Mouse (Mus musculus): ENCODE measurements around the gene Steap3. TPM values are rescaled to one million over a fixed set of nuclear protein-coding genes. Genes with fewer than 3 reads are reported as not detected.

Steap3 gene
- polyA plus RNA-seq, 1 experiment from 2014 or later = 2.2 TPM

- Histone ChIP-seq H3K27ac (no peak overlapping the region), H3K4me1 (replicated peaks) (no peaks in the 10 kb centered on the region), H3K4me3 (no peak overlapping the region), H3K27me3 (no peaks in the 10 kb centered on the region), H3K9me3 (no peaks in the 10 kb centered on the region), H3K4me2 (no peak overlapping the region), H3K36me3 (no peaks in the 10 kb centered on the region), H3K9ac (no peak overlapping the region)
- WGBS = 83% methylated on average over 7 of the region's 7 CpGs
- ATAC-seq (ENCODE audit: low FRiP score) = no peak
Observed at GRCm38 (mm10) chr1:120170307-120170706, 102.2 kb downstream of the Steap3 start.

DNA sequence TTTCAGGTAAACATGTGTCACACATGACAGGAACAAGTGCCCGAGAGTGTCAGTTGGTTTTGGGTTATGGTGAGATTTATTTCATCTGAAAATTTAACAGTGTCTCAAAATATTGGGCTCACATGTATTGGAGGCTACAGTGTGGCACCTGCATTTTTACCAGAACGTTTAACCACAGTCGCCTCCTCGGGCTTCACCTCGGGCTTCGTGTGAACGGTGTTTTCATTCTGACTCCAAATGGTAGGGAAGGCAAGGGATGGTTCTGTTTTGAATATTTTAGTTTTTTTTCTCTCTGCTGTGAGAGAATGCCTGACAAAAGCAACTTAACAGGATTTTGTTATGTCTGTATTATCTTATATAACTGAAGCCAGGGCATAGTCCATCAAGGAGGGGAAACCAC, 103.8 kb downstream of the Steap3 start:
- no peak overlapping the region for H3K27ac ChIP-seq
- H3K9ac ChIP-seq = no peak overlapping the region
- H3K27me3 ChIP-seq = no peaks in the 10 kb centered on the region
- no peaks in the 10 kb centered on the region for H3K9me3 ChIP-seq
- no peak for ATAC-seq (ENCODE audit: low FRiP score)
- no peaks in the 10 kb centered on the region for H3K36me3 ChIP-seq
- no peak overlapping the region for H3K4me3 ChIP-seq
- H3K4me2 ChIP-seq = no peak overlapping the region
- no peaks in the 10 kb centered on the region for H3K4me1 ChIP-seq (replicated peaks)
- WGBS = 89% methylated on average over 7 of the region's 7 CpGs

GRCm38 (mm10) chr1:120168016-120168415, 104.5 kb downstream of the Steap3 start:
- H3K9me3 ChIP-seq = no peaks in the 10 kb centered on the region
- H3K36me3 ChIP-seq = no peaks in the 10 kb centered on the region
- no peaks in the 10 kb centered on the region for H3K4me1 ChIP-seq (replicated peaks)
- no peak overlapping the region for H3K4me3 ChIP-seq
- WGBS = 66% methylated on average over 4 of the region's 4 CpGs
- H3K27ac ChIP-seq = no peak overlapping the region
- H3K9ac ChIP-seq = no peak overlapping the region
- H3K4me2 ChIP-seq = no peak overlapping the region
- no peak for ATAC-seq (ENCODE audit: low FRiP score)
- H3K27me3 ChIP-seq = no peaks in the 10 kb centered on the region

DNA sequence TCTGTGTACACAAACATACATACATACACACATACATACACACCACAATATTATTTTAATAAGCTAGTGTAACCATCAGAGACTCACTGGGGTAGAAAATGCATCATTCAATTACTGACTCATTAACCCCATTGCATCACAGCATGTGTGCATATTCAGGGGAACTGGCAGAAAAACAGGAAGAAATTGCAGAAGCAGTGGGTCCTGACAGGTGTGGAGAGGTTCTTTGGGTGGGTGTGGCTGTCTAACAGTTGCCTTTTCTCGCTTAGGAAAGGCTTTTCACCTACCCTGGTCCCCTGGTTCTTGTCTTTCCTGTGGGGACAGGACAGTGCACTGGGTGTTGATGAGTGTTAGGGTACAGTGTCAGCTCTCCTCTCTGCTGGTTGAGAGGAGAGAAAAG, 109.9 kb downstream of the Steap3 start:
- no peak for ATAC-seq (ENCODE audit: low FRiP score)
- whole genome bisulfite sequencing = 76% methylated on average over 1 of the region's 1 CpGs
- Histone ChIP-seq H3K27ac (no peak overlapping the region), H3K4me1 (replicated peaks) (no peaks in the 10 kb centered on the region), H3K27me3 (no peaks in the 10 kb centered on the region), H3K4me3 (no peak overlapping the region), H3K4me2 (no peak overlapping the region), H3K9me3 (no peaks in the 10 kb centered on the region), H3K9ac (no peak overlapping the region), H3K36me3 (no peaks in the 10 kb centered on the region)

- Histone ChIP-seq H3K36me3 (no peaks in the 10 kb centered on the region), H3K9ac (no peak overlapping the region), H3K9me3 (no peaks in the 10 kb centered on the region), H3K4me3 (no peak overlapping the region), H3K4me2 (no peak overlapping the region), H3K27me3 (no peaks in the 10 kb centered on the region), H3K4me1 (replicated peaks) (no peaks in the 10 kb centered on the region), H3K27ac (no peak overlapping the region)
- 93% methylated on average over 5 of the region's 5 CpGs for WGBS
- no peak for ATAC-seq (ENCODE audit: low FRiP score)
Observed at GRCm38 (mm10) chr1:120161502-120161901, 111.0 kb downstream of the Steap3 start.

DNA sequence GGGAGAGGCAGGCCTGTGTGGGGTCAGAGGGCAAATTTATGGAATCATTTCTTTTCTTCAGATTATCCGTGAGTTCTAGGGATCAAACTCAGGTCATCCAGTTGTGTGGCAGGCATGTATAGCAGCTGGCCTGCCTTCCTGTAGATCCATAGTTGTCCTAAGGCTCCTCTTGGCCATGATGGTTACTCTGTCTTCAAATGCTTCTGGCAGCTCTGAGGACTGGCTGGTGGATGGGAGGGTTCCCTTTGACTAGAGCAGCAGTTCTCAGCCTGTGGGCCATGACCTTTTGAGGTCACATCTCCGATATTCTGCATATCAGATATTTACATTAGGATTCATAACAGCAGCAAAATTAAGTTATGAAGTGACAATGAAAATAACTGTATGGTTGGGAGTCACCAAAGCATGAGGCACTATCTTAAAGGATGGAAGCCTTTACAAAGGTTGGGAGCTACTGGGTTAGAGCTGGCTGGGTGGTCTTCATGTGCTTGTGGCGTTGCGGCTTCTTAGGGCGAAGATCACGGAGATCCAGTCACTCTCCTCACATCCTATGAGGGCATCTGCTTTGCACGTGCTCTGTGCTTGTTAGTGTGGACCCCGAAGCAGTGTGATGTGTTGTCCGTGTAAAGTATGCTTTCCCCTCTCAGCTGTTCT, 113.9 kb downstream of the Steap3 start:
- no peak overlapping the region for H3K4me3 ChIP-seq
- WGBS = 90% methylated on average over 9 of the region's 9 CpGs
- no peak overlapping the region for H3K27ac ChIP-seq
- no peak for ATAC-seq (ENCODE audit: low FRiP score)
- no peaks in the 10 kb centered on the region for H3K9me3 ChIP-seq
- no peaks in the 10 kb centered on the region for H3K27me3 ChIP-seq
- H3K36me3 ChIP-seq = no peaks in the 10 kb centered on the region
- no peak overlapping the region for H3K9ac ChIP-seq
- H3K4me2 ChIP-seq = no peak overlapping the region
- H3K4me1 ChIP-seq (replicated peaks) = no peaks in the 10 kb centered on the region

GRCm38 (mm10) chr1:120155325-120155724, 117.2 kb downstream of the Steap3 start:
- Histone ChIP-seq H3K4me3 (no peak overlapping the region), H3K4me2 (no peak overlapping the region), H3K9me3 (no peaks in the 10 kb centered on the region), H3K9ac (no peak overlapping the region), H3K27me3 (no peaks in the 10 kb centered on the region), H3K27ac (no peak overlapping the region), H3K4me1 (replicated peaks) (no peaks in the 10 kb centered on the region), H3K36me3 (no peaks in the 10 kb centered on the region)
- WGBS = 30% methylated on average over 1 of the region's 1 CpGs
- no peak for ATAC-seq (ENCODE audit: low FRiP score)

DNA sequence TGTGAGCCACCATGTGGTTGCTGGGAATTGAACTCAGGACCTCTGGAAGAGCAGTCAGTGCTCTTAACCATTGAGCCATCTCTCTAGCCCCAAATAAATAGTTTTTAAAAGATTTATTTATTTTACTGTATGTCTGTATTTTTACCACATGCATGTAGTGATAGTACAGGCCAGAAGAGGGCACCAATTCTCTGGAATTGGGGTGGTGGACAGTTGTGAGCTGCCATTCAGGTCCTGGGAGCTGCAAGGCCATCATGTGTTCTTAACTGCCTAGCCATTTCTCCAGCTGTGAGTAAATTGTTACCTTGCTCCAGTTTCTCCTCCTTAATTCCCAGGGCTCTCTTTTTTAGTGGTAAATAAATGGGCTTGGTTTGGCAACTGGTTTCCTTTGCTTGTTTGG, 118.3 kb downstream of the Steap3 start:
- Histone ChIP-seq H3K9ac (no peak overlapping the region), H3K27me3 (no peaks in the 10 kb centered on the region), H3K4me1 (replicated peaks) (no peaks in the 10 kb centered on the region), H3K27ac (no peak overlapping the region), H3K36me3 (no peaks in the 10 kb centered on the region), H3K9me3 (no peaks in the 10 kb centered on the region), H3K4me2 (no peak overlapping the region), H3K4me3 (no peak overlapping the region)
- no peak for ATAC-seq (ENCODE audit: low FRiP score)

DNA sequence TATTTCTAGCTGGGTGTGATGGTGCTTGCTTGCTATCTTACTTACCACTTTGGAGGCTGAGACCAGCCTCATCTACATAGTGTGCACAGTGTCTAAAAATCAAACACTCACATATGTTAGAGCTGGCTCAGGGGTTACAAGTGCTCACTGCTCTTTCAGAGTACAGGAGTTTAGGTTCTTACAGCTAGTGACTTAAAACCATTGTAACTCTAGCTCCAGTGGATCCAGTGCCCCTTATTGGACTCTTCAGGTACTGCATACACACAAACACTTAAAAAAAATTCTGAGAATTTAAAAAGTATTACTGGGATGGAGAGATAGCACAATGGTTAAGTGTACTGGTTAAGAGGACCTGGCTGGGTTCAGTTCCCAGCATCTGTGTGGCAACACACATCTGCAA, 125.5 kb downstream of the Steap3 start:
- H3K27me3 ChIP-seq = no peaks in the 10 kb centered on the region
- H3K9ac ChIP-seq = no peak overlapping the region
- H3K27ac ChIP-seq = no peak overlapping the region
- H3K4me2 ChIP-seq = no peak overlapping the region
- H3K4me1 ChIP-seq (replicated peaks) = peaks cover 8% of the 10 kb centered on the region; the same call in 1 of the 2 replicates
- ATAC-seq (ENCODE audit: low FRiP score) = no peak
- no peaks in the 10 kb centered on the region for H3K36me3 ChIP-seq
- no peaks in the 10 kb centered on the region for H3K9me3 ChIP-seq
- no peak overlapping the region for H3K4me3 ChIP-seq

DNA sequence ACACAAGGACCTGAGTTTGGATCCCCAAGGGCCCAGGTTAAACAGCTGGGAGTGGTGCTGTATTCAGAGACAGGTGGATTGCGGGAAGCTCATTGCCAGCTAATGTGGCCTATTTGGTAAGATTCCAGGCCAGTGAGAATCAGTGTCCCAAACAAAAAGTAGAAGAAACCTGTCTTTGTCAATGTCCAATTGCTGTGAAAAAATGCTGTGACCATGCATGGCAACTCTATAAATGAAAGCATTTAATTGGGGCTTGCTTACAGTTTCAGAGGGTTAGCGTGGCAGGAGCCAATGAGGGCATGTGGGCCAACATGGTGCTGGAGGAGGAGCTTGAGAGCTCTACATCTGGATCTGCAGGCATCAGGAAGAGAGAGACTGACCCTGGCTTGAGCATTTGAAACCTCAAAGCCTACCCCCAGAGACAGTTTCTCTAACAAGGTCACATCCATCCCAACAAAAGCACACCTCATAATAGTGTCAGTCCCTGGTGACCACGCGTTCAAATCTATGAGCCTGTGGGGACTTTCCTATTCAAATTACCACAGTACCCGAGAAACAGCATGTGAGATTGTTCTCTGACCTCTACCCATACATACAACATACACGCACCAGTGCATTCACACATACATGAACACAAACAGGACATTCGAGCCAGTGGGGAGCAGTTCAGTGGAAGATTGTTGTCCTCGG, 126.8 kb downstream of the Steap3 start:
- WGBS = 84% methylated on average over 8 of the region's 8 CpGs
- no peak overlapping the region for H3K9ac ChIP-seq
- no peaks in the 10 kb centered on the region for H3K27me3 ChIP-seq
- no peak overlapping the region for H3K4me3 ChIP-seq
- H3K27ac ChIP-seq = no peak overlapping the region
- no peaks in the 10 kb centered on the region for H3K9me3 ChIP-seq
- no peaks in the 10 kb centered on the region for H3K36me3 ChIP-seq
- H3K4me1 ChIP-seq (replicated peaks) = peaks cover 8% of the 10 kb centered on the region; the same call in 1 of the 2 replicates
- no peak for ATAC-seq (ENCODE audit: low FRiP score)
- H3K4me2 ChIP-seq = no peak overlapping the region

- ATAC-seq (ENCODE audit: low FRiP score) = no peak
- H3K27ac ChIP-seq = no peak overlapping the region
- H3K36me3 ChIP-seq = no peaks in the 10 kb centered on the region
- H3K9ac ChIP-seq = no peak overlapping the region
- H3K4me3 ChIP-seq = no peak overlapping the region
- H3K27me3 ChIP-seq = no peaks in the 10 kb centered on the region
- WGBS = 62% methylated on average over 5 of the region's 5 CpGs
- peaks cover 10% of the 10 kb centered on the region; the same call in 1 of the 2 replicates for H3K4me1 ChIP-seq (replicated peaks)
- no peaks in the 10 kb centered on the region for H3K9me3 ChIP-seq
- no peak overlapping the region for H3K4me2 ChIP-seq
Observed at GRCm38 (mm10) chr1:120142551-120142950, 130.0 kb downstream of the Steap3 start.

Measured in hindbrain, embryonic 13.5 days (tissue).